Mouse (Mus musculus) kidney, postnatal 0 days (tissue): ENCODE data around the gene Ablim2. TPM values are rescaled to one million over a fixed set of nuclear protein-coding genes. Genes with fewer than 3 reads are reported as not detected.

Source experiments
- ATAC-seq: fragments of 200-750 bp; cut with Nextera tagmentation; replicated peaks from 2 replicates; pipeline ENCODE4 v1.8.0; 2017; ENCODE audit warnings: low read depth, moderate number of reproducible peaks, moderate TSS enrichment, moderate library complexity; ENCODE audit not compliant: low FRiP score
- DNase-seq: peaks from one replicate; pipeline ENCODE4 v3.0.0-alpha.2; 2016; ENCODE audit warnings: low spot score
- H3K27ac ChIP-seq: fragments of 300-500 bp; sonication (generic); 2 replicates; pipeline ENCODE4 v1.5.1; 2014; ENCODE audit warnings: mild to moderate bottlenecking
- H3K27me3 ChIP-seq: fragments of 300-500 bp; sonication (generic); 2 replicates; pipeline ENCODE4 v1.6.1; 2014; ENCODE audit warnings: low read length, mixed read lengths; ENCODE audit not compliant: insufficient read depth
- H3K36me3 ChIP-seq: fragments of 300-500 bp; sonication (generic); 2 replicates; pipeline ENCODE4 v1.6.1; 2014; ENCODE audit warnings: low read length, mixed read lengths; ENCODE audit not compliant: insufficient read depth
- H3K4me1 ChIP-seq: fragments of 300-500 bp; sonication (generic); replicated peaks from 2 replicates; pipeline ENCODE4 v1.6.1; 2014; ENCODE audit warnings: antibody characterized with exemption, low read length, mixed read lengths; ENCODE audit not compliant: insufficient read depth
- H3K4me2 ChIP-seq: fragments of 300-500 bp; sonication (generic); 2 replicates; pipeline ENCODE4 v1.6.1; 2014; ENCODE audit warnings: mild to moderate bottlenecking, low read length, moderate library complexity, mixed read lengths
- H3K4me3 ChIP-seq: fragments of 300-500 bp; sonication (generic); replicated peaks from 2 replicates; pipeline ENCODE4 v1.5.1; 2014; ENCODE audit warnings: low read depth, low read length
- H3K9ac ChIP-seq: fragments of 300-500 bp; sonication (generic); 2 replicates; pipeline ENCODE4 v1.6.1; 2014; ENCODE audit warnings: low read depth, low read length
- H3K9me3 ChIP-seq: fragments of 300-500 bp; sonication (generic); replicated peaks from 2 replicates; pipeline ENCODE4 v1.6.1; 2016; ENCODE audit warnings: low read length, inconsistent platforms, mixed read lengths
- CTCF ChIP-seq: IDR thresholded peaks from 2 replicates; pipeline ENCODE4 v1.5.1; 2016; ENCODE audit warnings: antibody characterized with exemption, low read depth, mild to moderate bottlenecking, moderate library complexity
- WGBS: fragments of 180-500 bp; shearing (Covaris S2); extraction: QIAGEN DNeasy Blood & Tissue Kit; methylation state at CpG from one replicate; pipeline ENCODE4 v1.1.7; 2014; 5-methylcytosine and 5-hydroxymethylcytosine counted together
- polyA plus RNA-seq: library from polyadenylated mRNA; unstranded; fragments of >200 nt; fragmentation: Nextera tagmentation; extraction: Ambion mirVana; gene quantifications from 2 replicates; pipeline ENCODE4 v1.2.1, GENCODE M21; 2015

The Ablim2 gene
- polyA plus RNA-seq, 1 experiment from 2014 or later = 3.9 TPM

DNA sequence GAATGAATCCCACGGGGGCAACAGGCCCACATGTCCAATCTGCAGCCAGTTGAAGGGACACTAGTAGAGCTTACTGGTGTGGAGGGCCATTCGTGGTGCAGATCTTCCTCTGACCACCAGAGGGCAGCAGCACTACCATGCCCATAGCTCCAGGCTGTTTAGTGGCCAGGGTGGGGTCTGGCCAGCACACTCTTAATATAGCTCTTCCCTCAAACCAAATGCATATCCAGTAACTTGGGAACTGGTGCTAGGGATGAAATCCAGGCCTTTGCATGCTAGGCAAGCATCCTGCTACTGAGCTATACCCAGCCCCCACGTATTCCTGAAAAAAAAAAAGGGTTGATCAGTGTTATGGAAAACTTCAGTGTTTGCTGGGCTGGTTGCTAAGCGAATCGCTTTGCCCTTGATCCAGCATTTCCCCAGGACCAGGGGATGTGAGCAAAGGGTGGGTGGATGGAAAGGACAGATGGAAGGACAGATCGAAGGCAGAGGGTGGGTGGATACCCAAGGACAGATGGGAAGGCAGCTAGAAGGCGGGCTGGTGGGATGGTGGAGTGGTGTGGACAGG, 37.9 kb downstream of the Ablim2 start:
- Histone ChIP-seq H3K4me3 (no peak overlapping the region), H3K4me2 (no peak overlapping the region), H3K4me1 (no peaks in the 10 kb centered on the region), H3K36me3 (no peaks in the 10 kb centered on the region), H3K27me3 (no peaks in the 10 kb centered on the region), H3K27ac (no peak overlapping the region), H3K9ac (no peak overlapping the region), H3K9me3 (no peaks in the 10 kb centered on the region)
- TF ChIP-seq CTCF = peak; percentile 96
- 65% methylated on average over 7 of the region's 7 CpGs for WGBS
- ATAC-seq (peak; percentile 65; the same call in 1 of the 2 replicates), DNase-seq (peak; percentile 80)

DNA sequence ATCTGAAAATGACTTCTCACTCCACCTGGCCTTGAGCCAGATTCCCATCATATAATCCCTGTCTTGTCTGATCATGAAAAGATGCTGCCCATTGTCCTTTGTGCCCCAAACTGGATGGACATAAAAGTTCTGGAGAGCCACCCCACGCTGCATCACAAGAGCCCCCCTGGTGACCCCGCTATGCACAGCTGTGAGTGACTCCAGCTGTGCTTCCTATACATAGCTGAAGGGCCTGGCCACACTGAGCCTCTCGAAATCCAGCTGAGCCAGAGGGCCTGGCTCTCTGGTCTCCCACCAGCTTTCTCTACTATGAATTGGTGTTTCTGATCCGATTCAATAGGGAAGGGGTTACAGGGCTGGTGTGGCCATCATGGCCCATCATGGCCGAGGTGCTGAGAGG, 38.5 kb downstream of the Ablim2 start:
- H3K27me3 ChIP-seq = no peaks in the 10 kb centered on the region
- H3K9me3 ChIP-seq = no peaks in the 10 kb centered on the region
- no peak for TF ChIP-seq CTCF
- no peak overlapping the region for H3K4me3 ChIP-seq
- H3K9ac ChIP-seq = no peak overlapping the region
- no peak overlapping the region for H3K4me2 ChIP-seq
- H3K4me1 ChIP-seq = no peaks in the 10 kb centered on the region
- WGBS = 61% methylated on average over 5 of the region's 5 CpGs
- H3K36me3 ChIP-seq = no peaks in the 10 kb centered on the region
- no peak for ATAC-seq
- no peak for DNase-seq
- H3K27ac ChIP-seq = no peak overlapping the region

DNA sequence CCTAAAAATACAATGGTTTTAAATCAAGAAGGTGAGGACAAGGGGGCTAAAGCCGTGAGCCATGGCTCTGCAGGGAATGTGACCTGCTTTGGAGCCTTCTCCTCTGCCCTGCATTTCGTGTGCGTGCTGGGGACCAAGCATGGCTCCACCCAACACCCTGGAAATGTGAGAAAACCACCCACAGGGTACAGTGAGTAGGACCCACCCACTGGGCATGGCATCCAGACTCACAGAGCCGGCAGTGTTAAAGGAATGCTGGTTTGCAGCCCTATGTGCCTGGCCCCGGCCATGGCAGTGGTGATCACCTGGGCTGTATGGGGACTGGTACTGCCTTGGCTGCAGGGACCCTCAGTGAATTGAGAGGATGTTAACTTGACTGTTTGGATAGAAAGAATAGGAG, 41.4 kb downstream of the Ablim2 start:
- ATAC-seq = no peak

DNA sequence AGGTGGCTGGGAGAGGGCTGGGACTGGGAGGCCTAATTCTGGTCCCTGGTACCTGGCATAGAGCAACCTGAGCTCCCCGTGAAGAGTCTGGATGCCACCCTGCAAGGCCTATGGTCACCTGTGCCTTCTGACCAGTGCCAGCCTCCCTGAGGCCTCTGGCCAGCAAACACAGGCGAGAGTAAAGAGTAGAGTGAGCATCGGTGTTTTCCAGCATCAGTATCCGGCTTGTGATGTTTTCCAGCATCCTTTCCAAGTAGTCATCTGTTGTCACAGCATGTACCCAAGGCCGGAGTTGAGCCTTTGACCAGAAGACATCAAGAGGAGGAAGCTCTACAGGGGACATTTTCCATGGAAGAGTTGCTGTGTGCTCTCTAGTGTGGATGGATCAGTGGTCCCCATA, 45.7 kb downstream of the Ablim2 start:
- no peak overlapping the region for H3K27ac ChIP-seq
- H3K9ac ChIP-seq = no peak overlapping the region
- H3K9me3 ChIP-seq = no peaks in the 10 kb centered on the region
- no peak for ATAC-seq
- 90% methylated on average over 5 of the region's 5 CpGs for WGBS
- TF ChIP-seq CTCF = no peak
- DNase-seq = no peak
- H3K27me3 ChIP-seq = no peaks in the 10 kb centered on the region
- H3K36me3 ChIP-seq = no peaks in the 10 kb centered on the region
- no peaks in the 10 kb centered on the region for H3K4me1 ChIP-seq
- H3K4me2 ChIP-seq = no peak overlapping the region
- no peak overlapping the region for H3K4me3 ChIP-seq

More for the DNA sequence above, 41.4 kb downstream of the Ablim2 start:
- Histone ChIP-seq H3K27me3 (no peaks in the 10 kb centered on the region), H3K36me3 (no peaks in the 10 kb centered on the region), H3K4me1 (no peaks in the 10 kb centered on the region), H3K9ac (no peak overlapping the region), H3K27ac (no peak overlapping the region), H3K4me2 (no peak overlapping the region), H3K4me3 (no peak overlapping the region), H3K9me3 (no peaks in the 10 kb centered on the region)
- no peak for TF ChIP-seq CTCF
- DNase-seq = no peak
- WGBS = 31% methylated on average over 5 of the region's 5 CpGs

DNA sequence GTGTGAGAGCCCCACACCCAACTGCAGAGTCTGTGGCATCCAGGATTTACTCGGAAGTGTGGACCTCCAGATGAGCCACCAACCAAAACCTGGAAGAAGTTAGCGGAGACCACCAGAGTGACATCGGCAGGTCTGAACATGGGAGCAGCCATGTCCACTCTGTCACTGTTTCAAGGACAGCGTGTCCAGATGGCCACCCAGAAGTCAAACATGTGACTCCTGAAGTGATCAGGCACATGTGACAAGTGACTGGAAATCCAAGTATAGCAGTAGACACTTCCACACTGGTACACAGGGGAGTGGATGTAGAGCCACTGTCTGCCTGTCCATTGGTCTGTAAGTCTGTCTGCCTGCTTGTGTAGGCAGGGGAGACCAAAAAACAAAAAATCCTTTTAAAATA, 47.0 kb downstream of the Ablim2 start:
- H3K4me3 ChIP-seq = no peak overlapping the region
- no peak for ATAC-seq
- DNase-seq = no peak
- no peaks in the 10 kb centered on the region for H3K27me3 ChIP-seq
- no peak for TF ChIP-seq CTCF
- no peak overlapping the region for H3K4me2 ChIP-seq
- no peaks in the 10 kb centered on the region for H3K9me3 ChIP-seq
- 94% methylated on average over 4 of the region's 4 CpGs for WGBS
- no peaks in the 10 kb centered on the region for H3K4me1 ChIP-seq
- H3K27ac ChIP-seq = no peak overlapping the region
- H3K9ac ChIP-seq = no peak overlapping the region
- no peaks in the 10 kb centered on the region for H3K36me3 ChIP-seq

DNA sequence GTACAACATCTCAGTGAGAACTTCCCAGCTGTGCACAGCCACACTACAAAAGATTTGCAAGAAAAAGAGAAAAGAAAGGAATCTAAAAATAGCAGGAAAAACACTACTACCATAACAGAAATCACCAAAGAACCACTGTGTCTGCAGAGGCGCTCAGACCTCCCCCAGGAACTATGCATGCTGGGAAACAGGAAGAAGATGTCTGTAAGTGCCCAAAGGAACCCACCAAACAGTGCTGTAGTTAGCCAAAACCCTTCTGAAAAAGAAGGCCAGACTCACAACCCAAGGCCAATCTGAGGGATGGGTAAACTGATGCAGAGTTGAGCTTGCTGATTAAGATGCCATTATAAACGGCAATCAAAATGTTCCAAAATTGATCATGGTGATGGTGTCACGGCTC, 47.5 kb downstream of the Ablim2 start:
- ATAC-seq = no peak
- Histone ChIP-seq H3K27ac (no peak overlapping the region), H3K4me3 (no peak overlapping the region), H3K9ac (no peak overlapping the region), H3K4me2 (no peak overlapping the region), H3K9me3 (no peaks in the 10 kb centered on the region), H3K4me1 (no peaks in the 10 kb centered on the region), H3K27me3 (no peaks in the 10 kb centered on the region), H3K36me3 (no peaks in the 10 kb centered on the region)
- no peak for TF ChIP-seq CTCF
- 86% methylated on average over 3 of the region's 3 CpGs for WGBS
- DNase-seq = no peak

DNA sequence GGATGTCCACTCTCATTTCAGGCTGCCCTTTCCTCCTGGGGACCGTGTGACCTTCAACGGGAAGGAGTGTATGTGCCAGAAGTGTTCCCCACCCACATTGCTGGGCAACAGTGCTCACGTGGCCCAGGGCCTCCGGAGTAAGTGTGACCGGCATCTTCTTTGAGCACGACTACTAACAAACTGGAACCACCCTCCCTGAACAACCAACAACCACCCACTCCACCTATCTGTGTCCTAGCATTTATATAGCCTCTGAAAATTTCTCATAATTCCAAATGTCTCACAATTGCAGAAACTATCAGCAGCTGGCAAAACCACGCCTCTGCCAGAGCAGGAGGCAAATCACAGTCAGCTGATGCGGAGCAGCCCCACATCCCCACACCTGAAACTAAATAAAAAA, 49.3 kb downstream of the Ablim2 start:
- 71% methylated on average over 8 of the region's 8 CpGs for WGBS
- TF ChIP-seq CTCF = no peak
- no peak overlapping the region for H3K9ac ChIP-seq

More for the DNA sequence above, 49.3 kb downstream of the Ablim2 start:
- no peak for ATAC-seq
- Histone ChIP-seq H3K9me3 (no peaks in the 10 kb centered on the region), H3K4me2 (no peak overlapping the region), H3K27me3 (no peaks in the 10 kb centered on the region), H3K36me3 (no peaks in the 10 kb centered on the region), H3K27ac (no peak overlapping the region), H3K4me1 (no peaks in the 10 kb centered on the region), H3K4me3 (no peak overlapping the region)
- no peak for DNase-seq
